Mouse (Mus musculus) spleen, adult 2 months (tissue): ENCODE measurements around the gene Cabp2. TPM values are rescaled to one million over a fixed set of nuclear protein-coding genes. Genes with fewer than 3 reads are reported as not detected.
"Not testable (repeated sequence)": the region's sequence is repeated elsewhere in the genome, so short reads cannot be mapped to it uniquely, and the experiment has no call there.

Source experiments
- DNase-seq, 2 experiments: peaks; one replicate each; pipeline versions ENCODE4 v3.0.0 to v3.0.0-alpha.2; 2012 to 2021; ENCODE audit warnings: low spot score in 2 of 2, low read depth in 1 of 2
- H3K27ac ChIP-seq: fragments of 200-500 bp; 2 replicates; pipeline ENCODE4 v1.5.1; 2012; ENCODE audit warnings: low read length, inconsistent platforms; ENCODE audit not compliant: insufficient read depth
- H3K27me3 ChIP-seq: fragments of 200-500 bp; 2 replicates; pipeline ENCODE4 v1.6.1; 2012; ENCODE audit warnings: mild to moderate bottlenecking, moderate library complexity, low read length, inconsistent platforms; ENCODE audit not compliant: control insufficient read depth, insufficient read depth
- H3K36me3 ChIP-seq: fragments of 200-500 bp; 2 replicates; pipeline ENCODE4 v1.6.1; 2012; ENCODE audit warnings: mild to moderate bottlenecking, low read length, inconsistent platforms; ENCODE audit not compliant: control insufficient read depth, insufficient read depth
- H3K4me1 ChIP-seq: fragments of 200-500 bp; 2 replicates; pipeline ENCODE4 v1.6.1; 2011; ENCODE audit warnings: inconsistent platforms; ENCODE audit not compliant: control insufficient read depth, insufficient read depth, insufficient read length
- H3K4me3 ChIP-seq: fragments of 200-500 bp; 2 replicates; pipeline ENCODE4 v1.5.1; 2011; ENCODE audit warnings: mild to moderate bottlenecking, inconsistent platforms; ENCODE audit not compliant: insufficient read depth, insufficient read length; ENCODE audit errors: extremely low read depth
- CTCF ChIP-seq: fragments of 200-500 bp; IDR thresholded peaks from 2 replicates; pipeline ENCODE4 v1.5.1; 2011; ENCODE audit warnings: mild to moderate bottlenecking, inconsistent platforms; ENCODE audit not compliant: insufficient read depth, insufficient read length, insufficient replicate concordance; ENCODE audit errors: extremely low read depth
- POLR2A ChIP-seq: fragments of 200-500 bp; IDR thresholded peaks from 2 replicates; pipeline ENCODE4 v1.6.1; 2011; ENCODE audit warnings: low read depth, low read length, inconsistent platforms
- WGBS: fragments of 180-500 bp; shearing (Covaris S2); methylation state at CpG from one replicate; pipeline ENCODE4 v1.1.7; 2018; 5-methylcytosine and 5-hydroxymethylcytosine counted together
- polyA plus RNA-seq: library from polyadenylated mRNA; depleted of rRNA; stranded (reverse); fragments of >200 nt; gene quantifications from 2 replicates; pipeline ENCODE4 v1.2.3, GENCODE M21; 2012

Cabp2 gene
- polyA plus RNA-seq, 1 experiment, result 7.0 TPM

DNA sequence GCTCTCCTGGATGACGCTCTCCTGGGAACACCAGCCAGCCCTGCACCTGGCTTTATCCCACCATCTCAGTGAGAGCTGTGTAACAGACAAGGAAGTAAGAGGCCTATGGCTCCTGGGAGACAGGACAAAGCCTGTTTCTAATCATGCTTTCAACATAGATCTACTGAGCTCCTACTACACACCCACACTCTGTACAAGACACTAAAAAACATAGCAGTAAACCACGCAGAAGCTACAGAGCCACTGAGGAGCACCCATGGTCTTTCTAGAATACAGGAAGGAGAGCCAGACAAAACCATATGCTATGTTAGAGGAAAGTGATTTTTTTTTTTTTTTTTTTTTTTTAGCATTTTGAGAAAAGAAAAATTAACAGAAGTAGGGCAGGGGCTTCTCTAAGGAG, 37.0 kb downstream of the Cabp2 start:
- Histone ChIP-seq H3K4me1 (peaks cover 35% of the 10 kb centered on the region), H3K4me3 (no peak overlapping the region), H3K27ac (peak overlapping the region; percentile 72), H3K36me3 (peaks cover 21% of the 10 kb centered on the region), H3K27me3 (no peaks in the 10 kb centered on the region)
- WGBS, result 80% methylated on average over 2 of the region's 2 CpGs
- no peak for DNase-seq
- TF ChIP-seq CTCF, result no peak

- H3K27ac ChIP-seq, result peak overlapping the region; percentile 99
- 30% methylated on average over 6 of the region's 6 CpGs for WGBS
- no peaks in the 10 kb centered on the region for H3K27me3 ChIP-seq
- peak; percentile 9 to 69 for DNase-seq
- peak overlapping the region; percentile 8 for H3K4me3 ChIP-seq
- TF ChIP-seq POLR2A (no peak), CTCF (no peak)
- peaks cover 16% of the 10 kb centered on the region for H3K36me3 ChIP-seq
- H3K4me1 ChIP-seq, result peaks cover 30% of the 10 kb centered on the region
These were observed 38.5 kb downstream of the Cabp2 start for GRCm38 (mm10) chr19:4119716-4120487.

DNA sequence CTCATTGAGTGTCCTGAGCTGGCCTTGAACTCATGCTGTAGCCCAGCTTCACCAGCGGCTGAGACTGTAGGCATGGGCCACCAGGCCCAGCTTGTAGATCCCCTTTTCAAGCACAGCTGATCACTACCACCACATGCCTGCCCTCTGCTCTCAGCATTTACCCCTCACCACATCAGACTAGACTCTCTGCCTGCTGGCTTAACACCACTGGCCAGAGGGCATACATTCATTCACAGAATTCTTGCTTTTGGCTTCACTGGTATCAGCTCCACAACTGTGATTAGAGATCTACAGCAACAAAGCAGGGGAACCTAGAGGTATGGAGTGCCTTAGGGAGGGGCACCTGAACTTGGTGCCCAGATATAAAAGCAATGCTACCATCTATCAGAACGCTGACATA, 39.1 kb downstream of the Cabp2 start:
- 62% methylated on average over 2 of the region's 2 CpGs for WGBS
- Histone ChIP-seq H3K4me3 (peak overlapping the region; percentile 8), H3K27ac (peak overlapping the region; percentile 99)

DNA sequence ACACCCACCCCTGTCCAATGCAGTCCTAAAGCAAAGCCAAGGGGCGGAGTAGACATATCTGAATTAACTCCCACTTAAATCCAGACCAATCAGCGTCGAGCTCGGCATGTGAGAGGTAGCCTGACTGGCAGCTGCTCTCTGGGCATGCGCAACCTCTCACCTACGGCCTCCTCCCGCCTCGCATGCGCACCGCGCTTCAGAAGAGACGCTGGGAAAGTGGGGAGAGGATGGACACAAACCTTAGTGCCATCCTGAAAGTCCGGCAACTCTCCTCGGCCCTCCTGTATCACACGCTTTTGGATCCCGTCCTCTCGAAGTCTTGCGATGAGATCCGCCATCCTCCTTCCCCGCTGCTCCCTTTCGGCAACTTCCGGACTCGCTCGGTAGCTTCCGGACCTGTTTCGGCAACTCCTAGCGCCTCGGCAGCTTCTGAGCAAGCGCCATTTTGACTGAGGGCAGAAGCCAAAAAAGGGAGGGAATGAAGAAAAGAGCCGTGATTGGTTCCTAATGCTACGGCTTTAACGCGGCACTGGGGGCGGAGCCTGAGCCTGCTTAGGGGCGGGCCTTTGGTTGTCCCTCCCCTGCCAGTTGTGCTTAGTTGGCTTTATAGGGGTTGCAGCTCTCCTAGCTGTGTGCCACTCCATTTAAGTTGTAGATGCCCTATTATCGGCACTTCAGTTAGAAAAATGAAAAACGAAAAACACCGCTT, 39.9 kb downstream of the Cabp2 start:
- H3K27ac ChIP-seq, result peak overlapping the region; percentile 99
- H3K4me3 ChIP-seq, result peak overlapping the region; percentile 90
- H3K27me3 ChIP-seq, result no peaks in the 10 kb centered on the region
- peak; percentile 99 for DNase-seq
- H3K4me1 ChIP-seq, result peaks cover 29% of the 10 kb centered on the region
- WGBS, result 2% methylated on average over 38 of the region's 38 CpGs
- peaks cover 5% of the 10 kb centered on the region; the same call in 1 of the 2 replicates for H3K36me3 ChIP-seq
- TF ChIP-seq POLR2A, result peak; percentile 80
- TF ChIP-seq CTCF, result no peak

More for the DNA sequence above, 39.1 kb downstream of the Cabp2 start:
- Histone ChIP-seq H3K36me3 (peaks cover 11% of the 10 kb centered on the region), H3K27me3 (no peaks in the 10 kb centered on the region), H3K4me1 (peaks cover 29% of the 10 kb centered on the region)
- peak in 1 of 2 experiments; percentile 4 for DNase-seq
- TF ChIP-seq POLR2A, result no peak
- TF ChIP-seq CTCF, result no peak

DNA sequence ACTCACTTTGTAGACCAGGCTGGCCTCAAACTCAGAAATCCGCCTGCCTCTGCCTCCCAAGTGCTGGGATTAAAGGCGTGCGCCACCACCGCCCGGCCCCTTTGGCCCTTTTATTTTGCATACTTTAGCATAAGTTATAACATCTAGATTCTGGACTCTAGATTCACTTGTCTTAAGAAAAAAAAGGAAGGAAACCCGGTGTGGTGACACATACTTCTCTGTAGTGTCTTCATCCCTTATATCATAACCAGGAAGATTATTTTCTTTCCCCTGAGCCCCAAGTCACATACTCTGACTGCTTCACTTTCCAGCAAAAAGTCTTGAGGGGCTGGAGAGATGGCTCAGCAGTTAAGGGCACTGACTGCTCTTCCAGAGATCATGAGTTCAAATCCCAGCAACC, 40.5 kb downstream of the Cabp2 start:
- H3K27me3 ChIP-seq, H3K36me3 ChIP-seq, H3K4me3 ChIP-seq: not testable (repeated sequence)
- 30% methylated on average over 6 of the region's 6 CpGs for WGBS
- H3K4me1 ChIP-seq, result peaks cover 32% of the 10 kb centered on the region
- peak in 1 of 2 experiments; percentile 15 for DNase-seq
- peak overlapping the region; percentile 78 for H3K27ac ChIP-seq

- peak overlapping the region; percentile 60 for H3K27ac ChIP-seq
- DNase-seq, result peak in 1 of 2 experiments; percentile 3
- TF ChIP-seq POLR2A, result no peak
- no peak for TF ChIP-seq CTCF
- peaks cover 35% of the 10 kb centered on the region for H3K4me1 ChIP-seq
- H3K36me3 ChIP-seq, result peaks cover 5% of the 10 kb centered on the region
- WGBS, result 31% methylated on average over 7 of the region's 7 CpGs
- no peaks in the 10 kb centered on the region for H3K27me3 ChIP-seq
- no peak overlapping the region for H3K4me3 ChIP-seq
These were observed 41.3 kb downstream of the Cabp2 start for GRCm38 (mm10) chr19:4122411-4123370.
